Mouse (Mus musculus): ENCODE data around the gene Ndrg3. TPM values are rescaled to one million over a fixed set of nuclear protein-coding genes. Genes with fewer than 3 reads are reported as not detected.

The Ndrg3 gene
- polyA plus RNA-seq, 1 experiment, result 97.8 TPM

GRCm38 (mm10) chr2:156901883-156902282, 90.0 kb downstream of the Ndrg3 start:
- Histone ChIP-seq H3K27ac (ENCODE audit: insufficient read depth, low read depth, low read length) (no peak overlapping the region), H3K36me3 (ENCODE audit: control insufficient read depth, insufficient read depth, low read length) (no peaks in the 10 kb centered on the region), H3K4me3 (ENCODE audit: insufficient read depth, low read depth, low read length) (no peak overlapping the region), H3K4me1 (ENCODE audit: control insufficient read depth, insufficient read depth, low read length) (no peaks in the 10 kb centered on the region), H3K27me3 (replicated peaks; ENCODE audit: control insufficient read depth, insufficient read depth, low read length) (no peaks in the 10 kb centered on the region)
- DNase-seq, result no peak
- 70% methylated on average over 6 of the region's 6 CpGs for WGBS
- TF ChIP-seq CTCF (conservative IDR thresholded peaks at IDR 0.05; ENCODE audit: insufficient read depth, insufficient read length, low read depth, low read length) (no peak), POLR2A (IDR thresholded peaks at IDR 0.05; ENCODE audit: low read depth, low read length) (no peak)

GRCm38 (mm10) chr2:156901344-156901743, 90.5 kb downstream of the Ndrg3 start:
- 83% methylated on average over 2 of the region's 2 CpGs for WGBS
- DNase-seq, result no peak
- no peak overlapping the region for H3K4me3 ChIP-seq (ENCODE audit: insufficient read depth, low read depth, low read length)
- H3K4me1 ChIP-seq (ENCODE audit: control insufficient read depth, insufficient read depth, low read length), result no peaks in the 10 kb centered on the region
- no peaks in the 10 kb centered on the region for H3K27me3 ChIP-seq (replicated peaks; ENCODE audit: control insufficient read depth, insufficient read depth, low read length)
- no peak overlapping the region for H3K27ac ChIP-seq (ENCODE audit: insufficient read depth, low read depth, low read length)
- TF ChIP-seq CTCF (conservative IDR thresholded peaks at IDR 0.05; ENCODE audit: insufficient read depth, insufficient read length, low read depth, low read length) (no peak), POLR2A (IDR thresholded peaks at IDR 0.05; ENCODE audit: low read depth, low read length) (no peak)
- H3K36me3 ChIP-seq (ENCODE audit: control insufficient read depth, insufficient read depth, low read length), result no peaks in the 10 kb centered on the region

DNA sequence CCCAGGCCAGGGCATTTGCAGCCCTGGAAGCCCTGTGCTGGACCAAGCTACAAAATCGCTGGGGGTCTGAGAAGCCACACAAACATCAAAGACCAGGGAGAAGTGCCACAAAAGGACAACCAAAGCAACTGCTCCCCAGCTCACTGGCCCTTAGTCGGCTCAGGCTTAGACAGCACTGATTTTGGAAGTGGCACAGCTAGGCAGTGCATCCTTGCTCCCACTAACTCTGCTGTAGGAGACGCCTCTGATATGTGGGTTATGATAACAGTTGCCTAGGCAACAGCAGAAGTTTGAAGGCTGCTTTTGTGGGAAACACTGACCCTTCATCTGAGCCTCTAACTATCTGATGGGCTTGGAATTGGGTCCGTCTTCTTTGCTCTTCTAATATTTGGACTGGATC, 92.7 kb downstream of the Ndrg3 start:
- no peak for DNase-seq
- H3K4me1 ChIP-seq (ENCODE audit: control insufficient read depth, insufficient read depth, low read length), result no peaks in the 10 kb centered on the region
- 63% methylated on average over 4 of the region's 4 CpGs for WGBS
- H3K27me3 ChIP-seq (replicated peaks; ENCODE audit: control insufficient read depth, insufficient read depth, low read length), result no peaks in the 10 kb centered on the region
- H3K27ac ChIP-seq (ENCODE audit: insufficient read depth, low read depth, low read length), result no peak overlapping the region
- H3K4me3 ChIP-seq (ENCODE audit: insufficient read depth, low read depth, low read length), result no peak overlapping the region
- TF ChIP-seq POLR2A (IDR thresholded peaks at IDR 0.05; ENCODE audit: low read depth, low read length), result no peak
- TF ChIP-seq CTCF (conservative IDR thresholded peaks at IDR 0.05; ENCODE audit: insufficient read depth, insufficient read length, low read depth, low read length), result no peak
- H3K36me3 ChIP-seq (ENCODE audit: control insufficient read depth, insufficient read depth, low read length), result no peaks in the 10 kb centered on the region

DNA sequence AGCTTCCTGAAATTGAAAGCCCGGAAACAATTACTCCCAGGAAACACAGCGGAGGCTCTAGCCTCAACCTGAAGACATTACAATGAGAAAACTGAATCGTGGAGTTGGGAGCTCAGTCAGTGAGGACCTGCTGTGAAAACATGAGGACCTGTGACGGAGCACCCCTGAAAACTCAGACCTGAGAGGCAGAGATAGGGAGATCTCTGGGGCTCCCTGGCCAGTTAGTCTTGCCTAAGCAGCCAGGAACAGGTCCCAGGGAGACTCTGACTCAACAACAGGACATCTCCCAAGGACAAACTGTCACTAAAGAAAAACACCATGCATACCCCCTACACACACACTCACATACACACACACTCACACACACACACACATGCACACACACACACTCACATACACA, 93.5 kb downstream of the Ndrg3 start:
- 54% methylated on average over 4 of the region's 4 CpGs for WGBS
- TF ChIP-seq POLR2A (IDR thresholded peaks at IDR 0.05; ENCODE audit: low read depth, low read length) (no peak), CTCF (conservative IDR thresholded peaks at IDR 0.05; ENCODE audit: insufficient read depth, insufficient read length, low read depth, low read length) (no peak)

GRCm38 (mm10) chr2:156897034-156897433, 94.8 kb downstream of the Ndrg3 start:
- Histone ChIP-seq H3K4me3 (ENCODE audit: insufficient read depth, low read depth, low read length) (no peak overlapping the region), H3K27me3 (replicated peaks; ENCODE audit: control insufficient read depth, insufficient read depth, low read length) (no peaks in the 10 kb centered on the region), H3K4me1 (ENCODE audit: control insufficient read depth, insufficient read depth, low read length) (no peaks in the 10 kb centered on the region), H3K27ac (ENCODE audit: insufficient read depth, low read depth, low read length) (no peak overlapping the region), H3K36me3 (ENCODE audit: control insufficient read depth, insufficient read depth, low read length) (no peaks in the 10 kb centered on the region)
- TF ChIP-seq CTCF (conservative IDR thresholded peaks at IDR 0.05; ENCODE audit: insufficient read depth, insufficient read length, low read depth, low read length) (no peak), POLR2A (IDR thresholded peaks at IDR 0.05; ENCODE audit: low read depth, low read length) (no peak)
- no peak for DNase-seq
- WGBS, result 85% methylated on average over 9 of the region's 9 CpGs

More for the DNA sequence above, 93.5 kb downstream of the Ndrg3 start:
- Histone ChIP-seq H3K36me3 (ENCODE audit: control insufficient read depth, insufficient read depth, low read length) (no peaks in the 10 kb centered on the region), H3K27ac (ENCODE audit: insufficient read depth, low read depth, low read length) (no peak overlapping the region), H3K4me3 (ENCODE audit: insufficient read depth, low read depth, low read length) (no peak overlapping the region), H3K4me1 (ENCODE audit: control insufficient read depth, insufficient read depth, low read length) (no peaks in the 10 kb centered on the region), H3K27me3 (replicated peaks; ENCODE audit: control insufficient read depth, insufficient read depth, low read length) (no peaks in the 10 kb centered on the region)
- DNase-seq, result no peak

DNA sequence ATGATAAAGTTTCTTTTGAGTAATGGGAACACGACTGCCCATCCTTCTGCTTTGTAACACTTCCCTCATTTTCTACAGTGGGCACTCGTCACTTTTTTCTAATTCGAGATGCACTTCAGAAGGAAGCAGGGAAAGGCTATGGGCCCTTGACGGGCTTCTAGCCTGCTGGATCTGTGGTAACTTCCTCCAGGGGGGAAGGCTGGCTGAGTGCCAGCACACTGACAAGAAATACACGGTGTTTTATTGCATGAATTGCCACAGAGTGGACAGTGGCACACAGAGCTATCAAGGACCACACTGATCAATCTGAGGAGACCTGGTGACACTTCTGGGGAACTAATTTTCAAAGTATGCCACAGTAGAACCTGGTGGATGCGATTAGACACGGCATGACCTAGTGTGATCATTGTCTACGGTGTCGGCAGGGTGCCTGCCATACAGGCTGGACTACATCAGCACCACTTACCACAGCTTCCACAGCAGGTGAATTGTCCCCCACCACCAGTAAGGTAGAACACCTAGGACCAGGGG, 95.4 kb downstream of the Ndrg3 start:
- no peaks in the 10 kb centered on the region for H3K36me3 ChIP-seq (ENCODE audit: control insufficient read depth, insufficient read depth, low read length)
- no peaks in the 10 kb centered on the region for H3K4me1 ChIP-seq (ENCODE audit: control insufficient read depth, insufficient read depth, low read length)
- H3K27ac ChIP-seq (ENCODE audit: insufficient read depth, low read depth, low read length), result no peak overlapping the region
- no peak for TF ChIP-seq POLR2A (IDR thresholded peaks at IDR 0.05; ENCODE audit: low read depth, low read length)
- no peak for TF ChIP-seq CTCF (conservative IDR thresholded peaks at IDR 0.05; ENCODE audit: insufficient read depth, insufficient read length, low read depth, low read length)
- no peaks in the 10 kb centered on the region for H3K27me3 ChIP-seq (replicated peaks; ENCODE audit: control insufficient read depth, insufficient read depth, low read length)
- 71% methylated on average over 9 of the region's 9 CpGs for WGBS
- no peak overlapping the region for H3K4me3 ChIP-seq (ENCODE audit: insufficient read depth, low read depth, low read length)
- DNase-seq, result no peak

GRCm38 (mm10) chr2:156894496-156895265, 97.2 kb downstream of the Ndrg3 start:
- Histone ChIP-seq H3K4me1 (ENCODE audit: control insufficient read depth, insufficient read depth, low read length) (no peaks in the 10 kb centered on the region), H3K27ac (ENCODE audit: insufficient read depth, low read depth, low read length) (no peak overlapping the region), H3K27me3 (replicated peaks; ENCODE audit: control insufficient read depth, insufficient read depth, low read length) (no peaks in the 10 kb centered on the region), H3K36me3 (ENCODE audit: control insufficient read depth, insufficient read depth, low read length) (no peaks in the 10 kb centered on the region), H3K4me3 (ENCODE audit: insufficient read depth, low read depth, low read length) (no peak overlapping the region)
- no peak for TF ChIP-seq CTCF (conservative IDR thresholded peaks at IDR 0.05; ENCODE audit: insufficient read depth, insufficient read length, low read depth, low read length)
- TF ChIP-seq POLR2A (IDR thresholded peaks at IDR 0.05; ENCODE audit: low read depth, low read length), result no peak
- WGBS, result 56% methylated on average over 15 of the region's 15 CpGs
- peak; percentile 55 for DNase-seq

All from kidney, adult 2 months (tissue).